Mouse (Mus musculus): ENCODE measurements around the gene Ankk1. TPM values are rescaled to one million over a fixed set of nuclear protein-coding genes. Genes with fewer than 3 reads are reported as not detected.

Gene Ankk1
- polyA plus RNA-seq, 1 experiment = not detected

DNA sequence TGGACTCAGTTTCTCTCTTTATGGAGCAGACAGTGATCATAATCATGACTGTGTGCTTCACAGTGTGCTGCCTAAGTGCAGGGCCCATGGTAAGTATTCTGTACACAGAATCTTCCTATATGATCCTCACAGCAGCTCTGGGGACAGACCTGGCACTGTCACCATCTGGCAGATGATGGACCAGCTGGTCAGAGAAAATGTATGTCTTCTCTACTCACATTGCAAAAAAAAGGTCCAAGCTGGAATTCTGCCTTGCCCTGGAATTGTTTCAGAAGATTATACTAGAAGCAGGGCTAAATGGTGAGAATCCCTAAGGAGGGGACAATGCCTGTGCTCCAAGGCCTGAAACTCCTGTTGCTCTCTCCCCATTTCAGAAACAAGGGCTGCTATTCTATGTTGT is 30.8 kb downstream of the Ankk1 start:
- H3K4me3 ChIP-seq (ENCODE audit: extremely low read depth, insufficient read depth, insufficient read length) = no peak overlapping the region
- no peaks in the 10 kb centered on the region for H3K4me1 ChIP-seq (ENCODE audit: control insufficient read depth, insufficient read depth, insufficient read length)
- H3K27ac ChIP-seq (ENCODE audit: insufficient read depth, low read length) = no peak overlapping the region
- H3K36me3 ChIP-seq (ENCODE audit: control insufficient read depth, insufficient read depth, low read length) = no peaks in the 10 kb centered on the region
- DNase-seq (ENCODE audit: low read depth in 1 of 2, low spot score in 2 of 2) = no peak
- no peaks in the 10 kb centered on the region for H3K27me3 ChIP-seq (ENCODE audit: control insufficient read depth, insufficient read depth, low read length)
- TF ChIP-seq CTCF (IDR thresholded peaks at IDR 0.05; ENCODE audit: extremely low read depth, insufficient read depth, insufficient read length, insufficient replicate concordance) (no peak), POLR2A (IDR thresholded peaks at IDR 0.05; ENCODE audit: low read depth, low read length) (no peak)

DNA sequence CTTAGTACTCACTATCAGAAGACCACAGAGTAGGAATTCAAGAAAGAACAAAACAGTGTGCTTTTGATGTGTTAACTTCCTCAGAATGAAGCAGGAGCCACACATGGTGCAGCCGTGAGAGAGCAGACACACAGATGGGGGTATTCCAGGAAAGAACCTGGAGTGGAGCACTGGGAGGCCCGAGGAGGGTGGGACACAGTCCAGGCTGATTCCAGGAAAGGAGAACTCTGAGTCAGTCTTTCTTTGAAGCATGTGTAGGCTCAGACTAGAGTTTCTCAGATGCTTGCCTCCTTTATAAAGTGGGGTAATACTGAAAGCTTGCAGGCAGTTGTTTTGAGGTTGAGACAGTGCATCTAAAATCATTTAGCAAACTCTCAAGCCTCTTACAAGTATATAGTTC is 34.6 kb downstream of the Ankk1 start:
- TF ChIP-seq POLR2A (IDR thresholded peaks at IDR 0.05; ENCODE audit: low read depth, low read length) (no peak), CTCF (IDR thresholded peaks at IDR 0.05; ENCODE audit: extremely low read depth, insufficient read depth, insufficient read length, insufficient replicate concordance) (no peak)
- WGBS = 51% methylated on average over 2 of the region's 2 CpGs

DNA sequence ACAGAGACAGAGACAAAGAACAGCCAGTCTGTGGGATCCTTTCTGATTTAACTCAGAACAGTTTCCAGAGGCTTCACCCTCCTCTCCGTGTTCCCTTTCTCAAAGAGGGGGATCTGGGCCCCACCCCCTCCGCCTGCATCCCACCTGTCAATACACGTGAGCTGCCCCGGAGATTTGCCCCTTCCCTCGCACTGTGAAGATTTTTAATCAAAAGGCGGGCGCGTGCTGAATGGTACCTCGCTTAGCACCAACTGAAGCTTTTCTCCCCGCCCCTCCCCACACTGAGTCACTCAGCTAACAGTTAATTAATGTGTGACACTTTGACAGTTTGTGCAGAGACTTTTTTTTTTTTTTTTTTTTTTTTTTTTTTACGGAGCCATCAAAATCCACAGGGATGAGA is 40.7 kb downstream of the Ankk1 start:
- H3K27me3 ChIP-seq (ENCODE audit: control insufficient read depth, insufficient read depth, low read length) = no peaks in the 10 kb centered on the region
- H3K36me3 ChIP-seq (ENCODE audit: control insufficient read depth, insufficient read depth, low read length) = no peaks in the 10 kb centered on the region
- H3K4me3 ChIP-seq (ENCODE audit: extremely low read depth, insufficient read depth, insufficient read length) = no peak overlapping the region
- TF ChIP-seq CTCF (IDR thresholded peaks at IDR 0.05; ENCODE audit: extremely low read depth, insufficient read depth, insufficient read length, insufficient replicate concordance) (no peak), POLR2A (IDR thresholded peaks at IDR 0.05; ENCODE audit: low read depth, low read length) (no peak)
- DNase-seq (ENCODE audit: low read depth in 1 of 2, low spot score in 2 of 2) = no peak
- no peaks in the 10 kb centered on the region for H3K4me1 ChIP-seq (ENCODE audit: control insufficient read depth, insufficient read depth, insufficient read length)
- WGBS = 57% methylated on average over 11 of the region's 11 CpGs
- no peak overlapping the region for H3K27ac ChIP-seq (ENCODE audit: insufficient read depth, low read length)

More for the DNA sequence above, 34.6 kb downstream of the Ankk1 start:
- Histone ChIP-seq H3K27ac (ENCODE audit: insufficient read depth, low read length) (no peak overlapping the region), H3K4me1 (ENCODE audit: control insufficient read depth, insufficient read depth, insufficient read length) (no peaks in the 10 kb centered on the region), H3K27me3 (ENCODE audit: control insufficient read depth, insufficient read depth, low read length) (no peaks in the 10 kb centered on the region), H3K36me3 (ENCODE audit: control insufficient read depth, insufficient read depth, low read length) (no peaks in the 10 kb centered on the region), H3K4me3 (ENCODE audit: extremely low read depth, insufficient read depth, insufficient read length) (no peak overlapping the region)
- no peak for DNase-seq (ENCODE audit: low read depth in 1 of 2, low spot score in 2 of 2)

- Histone ChIP-seq H3K36me3 (ENCODE audit: control insufficient read depth, insufficient read depth, low read length) (no peaks in the 10 kb centered on the region), H3K4me1 (ENCODE audit: control insufficient read depth, insufficient read depth, insufficient read length) (no peaks in the 10 kb centered on the region), H3K27ac (ENCODE audit: insufficient read depth, low read length) (no peak overlapping the region), H3K27me3 (ENCODE audit: control insufficient read depth, insufficient read depth, low read length) (no peaks in the 10 kb centered on the region), H3K4me3 (ENCODE audit: extremely low read depth, insufficient read depth, insufficient read length) (no peak overlapping the region)
- 26% methylated on average over 7 of the region's 7 CpGs for WGBS
- DNase-seq (ENCODE audit: low read depth in 1 of 2, low spot score in 2 of 2) = no peak
- TF ChIP-seq POLR2A (IDR thresholded peaks at IDR 0.05; ENCODE audit: low read depth, low read length) = no peak
- no peak for TF ChIP-seq CTCF (IDR thresholded peaks at IDR 0.05; ENCODE audit: extremely low read depth, insufficient read depth, insufficient read length, insufficient replicate concordance)
Measured at GRCm38 (mm10) chr9:49385301-49385700, 41.5 kb downstream of the Ankk1 start.

GRCm38 (mm10) chr9:49384855-49385254 is 42.0 kb downstream of the Ankk1 start:
- no peak overlapping the region for H3K27ac ChIP-seq (ENCODE audit: insufficient read depth, low read length)
- H3K4me3 ChIP-seq (ENCODE audit: extremely low read depth, insufficient read depth, insufficient read length) = no peak overlapping the region
- DNase-seq (ENCODE audit: low read depth in 1 of 2, low spot score in 2 of 2) = no peak
- 89% methylated on average over 6 of the region's 6 CpGs for WGBS
- TF ChIP-seq CTCF (IDR thresholded peaks at IDR 0.05; ENCODE audit: extremely low read depth, insufficient read depth, insufficient read length, insufficient replicate concordance) = no peak
- TF ChIP-seq POLR2A (IDR thresholded peaks at IDR 0.05; ENCODE audit: low read depth, low read length) = no peak
- no peaks in the 10 kb centered on the region for H3K4me1 ChIP-seq (ENCODE audit: control insufficient read depth, insufficient read depth, insufficient read length)
- no peaks in the 10 kb centered on the region for H3K36me3 ChIP-seq (ENCODE audit: control insufficient read depth, insufficient read depth, low read length)
- H3K27me3 ChIP-seq (ENCODE audit: control insufficient read depth, insufficient read depth, low read length) = no peaks in the 10 kb centered on the region

GRCm38 (mm10) chr9:49384041-49384440 is 42.8 kb downstream of the Ankk1 start:
- TF ChIP-seq POLR2A (IDR thresholded peaks at IDR 0.05; ENCODE audit: low read depth, low read length) (no peak), CTCF (IDR thresholded peaks at IDR 0.05; ENCODE audit: extremely low read depth, insufficient read depth, insufficient read length, insufficient replicate concordance) (no peak)
- no peaks in the 10 kb centered on the region for H3K27me3 ChIP-seq (ENCODE audit: control insufficient read depth, insufficient read depth, low read length)
- H3K4me1 ChIP-seq (ENCODE audit: control insufficient read depth, insufficient read depth, insufficient read length) = no peaks in the 10 kb centered on the region
- H3K4me3 ChIP-seq (ENCODE audit: extremely low read depth, insufficient read depth, insufficient read length) = no peak overlapping the region
- H3K27ac ChIP-seq (ENCODE audit: insufficient read depth, low read length) = no peak overlapping the region
- WGBS = 91% methylated on average over 3 of the region's 3 CpGs
- DNase-seq (ENCODE audit: low read depth in 1 of 2, low spot score in 2 of 2) = no peak
- no peaks in the 10 kb centered on the region for H3K36me3 ChIP-seq (ENCODE audit: control insufficient read depth, insufficient read depth, low read length)

GRCm38 (mm10) chr9:49379962-49380361 is 46.9 kb downstream of the Ankk1 start:
- no peak overlapping the region for H3K27ac ChIP-seq (ENCODE audit: insufficient read depth, low read length)
- H3K36me3 ChIP-seq (ENCODE audit: control insufficient read depth, insufficient read depth, low read length) = no peaks in the 10 kb centered on the region
- no peaks in the 10 kb centered on the region for H3K27me3 ChIP-seq (ENCODE audit: control insufficient read depth, insufficient read depth, low read length)
- no peaks in the 10 kb centered on the region for H3K4me1 ChIP-seq (ENCODE audit: control insufficient read depth, insufficient read depth, insufficient read length)
- TF ChIP-seq CTCF (IDR thresholded peaks at IDR 0.05; ENCODE audit: extremely low read depth, insufficient read depth, insufficient read length, insufficient replicate concordance) = no peak
- no peak for TF ChIP-seq POLR2A (IDR thresholded peaks at IDR 0.05; ENCODE audit: low read depth, low read length)
- H3K4me3 ChIP-seq (ENCODE audit: extremely low read depth, insufficient read depth, insufficient read length) = no peak overlapping the region
- WGBS = 93% methylated on average over 4 of the region's 4 CpGs
- no peak for DNase-seq (ENCODE audit: low read depth in 1 of 2, low spot score in 2 of 2)
